Mouse (Mus musculus): ENCODE measurements at regions not wholly inside any gene's neighbourhood (a gene's known extent, or its start where the extent isn't known, plus 50 kb on each side); places are given as distances from the start of the nearest gene placed in this dataset.

DNA sequence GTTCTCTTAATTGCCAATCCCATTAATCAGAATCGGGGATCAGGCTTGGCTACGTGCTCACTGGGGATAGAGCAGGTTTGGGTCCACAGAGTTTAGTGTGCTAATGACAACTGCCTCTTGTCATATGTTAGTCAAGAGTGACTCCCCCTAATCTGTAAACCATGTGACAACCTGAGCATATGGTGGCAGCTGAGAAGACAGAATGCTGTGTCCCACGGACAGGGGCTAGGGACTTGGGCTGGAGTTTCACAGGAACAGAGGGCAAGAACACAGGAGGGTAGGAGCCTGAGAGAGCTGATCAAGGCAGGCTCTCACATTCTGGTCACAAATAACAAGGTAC, 265.5 kb downstream of the Cmpk2 start:
- TF ChIP-seq CTCF (IDR thresholded peaks at IDR 0.05; ENCODE audit: extremely low read depth, insufficient read depth, insufficient read length, insufficient replicate concordance) (no peak), POLR2A (IDR thresholded peaks at IDR 0.05; ENCODE audit: low read depth, low read length) (no peak)
